Mouse (Mus musculus) heart, embryonic 16.5 days (tissue): ENCODE data around the gene Rtbdn. TPM values are rescaled to one million over a fixed set of nuclear protein-coding genes. Genes with fewer than 3 reads are reported as not detected.

ENCODE experiments used
- ATAC-seq: fragments of 200-750 bp; cut with Nextera tagmentation; replicated peaks from 2 replicates; pipeline ENCODE4 v1.8.0; 2017; ENCODE audit warnings: moderate number of reproducible peaks; ENCODE audit not compliant: insufficient read depth, low FRiP score; ENCODE audit errors: extremely low read depth
- H3K27ac ChIP-seq: fragments of 300-500 bp; sonication (generic); 2 replicates; pipeline ENCODE4 v1.5.1; 2014; ENCODE audit warnings: mild to moderate bottlenecking, low read length, control low read depth, moderate library complexity
- H3K27me3 ChIP-seq: fragments of 300-500 bp; sonication (generic); 2 replicates; pipeline ENCODE4 v1.6.1; 2014; ENCODE audit warnings: low read length, mixed read lengths; ENCODE audit not compliant: control insufficient read depth, insufficient read depth
- H3K36me3 ChIP-seq: fragments of 300-500 bp; sonication (generic); 2 replicates; pipeline ENCODE4 v1.6.1; 2014; ENCODE audit not compliant: control insufficient read depth, insufficient read depth
- H3K4me1 ChIP-seq: fragments of 300-500 bp; sonication (generic); 2 replicates; pipeline ENCODE4 v1.6.1; 2014; ENCODE audit warnings: low read length, mixed read lengths; ENCODE audit not compliant: control insufficient read depth, insufficient read depth
- H3K4me2 ChIP-seq: fragments of 300-500 bp; sonication (generic); 2 replicates; pipeline ENCODE4 v1.6.1; 2014; ENCODE audit warnings: low read depth, mild to moderate bottlenecking, control low read depth, low read length
- H3K4me3 ChIP-seq: fragments of 300-500 bp; sonication (generic); 2 replicates; pipeline ENCODE4 v1.5.1; 2014; ENCODE audit warnings: mild to moderate bottlenecking, control low read depth, low read length
- H3K9ac ChIP-seq: fragments of 300-500 bp; sonication (generic); 2 replicates; pipeline ENCODE4 v1.6.1; 2014; ENCODE audit warnings: low read length, control low read depth
- H3K9me3 ChIP-seq: fragments of 300-500 bp; sonication (generic); replicated peaks from 2 replicates; pipeline ENCODE4 v1.6.1; 2016; ENCODE audit warnings: low read length; ENCODE audit not compliant: control insufficient read depth
- WGBS: fragments of 180-500 bp; shearing (Covaris S2); extraction: QIAGEN DNeasy Blood & Tissue Kit; methylation state at CpG from one replicate; pipeline ENCODE4 v1.1.7; 2014; 5-methylcytosine and 5-hydroxymethylcytosine counted together
- polyA plus RNA-seq: library from polyadenylated mRNA; unstranded; fragments of >200 nt; fragmentation: Nextera tagmentation; extraction: Ambion mirVana; gene quantifications from 2 replicates; pipeline ENCODE4 v1.2.1, GENCODE M21; 2015

Rtbdn gene
- polyA plus RNA-seq, 1 experiment from 2014 or later, result 0.38 TPM

- 3% methylated on average over 42 of the region's 42 CpGs for WGBS
- Histone ChIP-seq H3K9ac (peak overlapping the region; percentile 73), H3K27ac (peak overlapping the region; percentile 94), H3K4me2 (peak overlapping the region; percentile 97), H3K4me3 (peak overlapping the region; percentile 73), H3K4me1 (peaks cover 54% of the 10 kb centered on the region), H3K36me3 (no peaks in the 10 kb centered on the region), H3K9me3 (no peaks in the 10 kb centered on the region), H3K27me3 (no peaks in the 10 kb centered on the region)
- peak; percentile 18 for ATAC-seq
Observed at GRCm38 (mm10) chr8:84979599-84980421, 33.0 kb downstream of the Rtbdn start.

DNA sequence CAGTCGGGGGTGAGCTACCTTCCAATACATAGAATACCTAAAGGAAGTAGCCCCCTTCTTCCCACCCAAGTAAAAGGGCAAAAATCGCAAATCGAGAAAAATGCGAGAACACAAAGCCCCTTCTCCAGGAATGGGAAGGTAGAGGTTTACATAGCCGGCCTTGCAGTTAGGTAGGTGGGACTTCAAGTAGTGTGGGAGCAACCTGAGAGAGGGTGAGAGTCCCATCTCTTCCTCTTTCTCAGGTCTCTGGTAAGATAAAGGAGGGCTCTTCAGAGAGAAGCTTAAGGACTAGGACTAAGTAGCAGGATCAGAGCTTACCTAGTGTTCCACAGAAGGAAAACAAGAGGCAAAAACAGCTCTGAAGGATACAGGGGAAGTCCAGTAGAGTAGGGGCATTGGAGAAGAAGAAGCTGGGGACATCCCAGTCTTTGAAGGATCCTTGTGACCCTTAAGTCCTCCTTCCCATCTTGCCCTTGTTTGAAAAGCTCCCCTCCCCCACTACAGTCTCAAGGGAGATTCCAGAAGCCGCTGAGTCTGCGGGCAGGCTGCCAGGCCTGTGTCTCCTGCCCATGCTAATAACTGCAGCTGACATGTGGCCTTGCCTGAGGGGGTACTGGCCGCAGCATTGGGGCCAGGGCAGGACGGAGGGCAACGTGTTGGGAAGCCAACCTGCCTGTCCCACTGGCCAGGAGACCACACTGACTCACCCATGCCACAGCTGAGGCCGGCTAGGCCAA lies 34.0 kb downstream of the Rtbdn start:
- Histone ChIP-seq H3K9ac (peak overlapping the region; percentile 73), H3K36me3 (no peaks in the 10 kb centered on the region), H3K27me3 (no peaks in the 10 kb centered on the region), H3K27ac (peak overlapping the region; percentile 80), H3K4me1 (peaks cover 60% of the 10 kb centered on the region), H3K4me2 (peak overlapping the region; percentile 97), H3K9me3 (no peaks in the 10 kb centered on the region), H3K4me3 (peak overlapping the region; percentile 73; the same call in 1 of the 2 replicates)
- whole genome bisulfite sequencing, result 26% methylated on average over 11 of the region's 11 CpGs
- no peak for ATAC-seq

DNA sequence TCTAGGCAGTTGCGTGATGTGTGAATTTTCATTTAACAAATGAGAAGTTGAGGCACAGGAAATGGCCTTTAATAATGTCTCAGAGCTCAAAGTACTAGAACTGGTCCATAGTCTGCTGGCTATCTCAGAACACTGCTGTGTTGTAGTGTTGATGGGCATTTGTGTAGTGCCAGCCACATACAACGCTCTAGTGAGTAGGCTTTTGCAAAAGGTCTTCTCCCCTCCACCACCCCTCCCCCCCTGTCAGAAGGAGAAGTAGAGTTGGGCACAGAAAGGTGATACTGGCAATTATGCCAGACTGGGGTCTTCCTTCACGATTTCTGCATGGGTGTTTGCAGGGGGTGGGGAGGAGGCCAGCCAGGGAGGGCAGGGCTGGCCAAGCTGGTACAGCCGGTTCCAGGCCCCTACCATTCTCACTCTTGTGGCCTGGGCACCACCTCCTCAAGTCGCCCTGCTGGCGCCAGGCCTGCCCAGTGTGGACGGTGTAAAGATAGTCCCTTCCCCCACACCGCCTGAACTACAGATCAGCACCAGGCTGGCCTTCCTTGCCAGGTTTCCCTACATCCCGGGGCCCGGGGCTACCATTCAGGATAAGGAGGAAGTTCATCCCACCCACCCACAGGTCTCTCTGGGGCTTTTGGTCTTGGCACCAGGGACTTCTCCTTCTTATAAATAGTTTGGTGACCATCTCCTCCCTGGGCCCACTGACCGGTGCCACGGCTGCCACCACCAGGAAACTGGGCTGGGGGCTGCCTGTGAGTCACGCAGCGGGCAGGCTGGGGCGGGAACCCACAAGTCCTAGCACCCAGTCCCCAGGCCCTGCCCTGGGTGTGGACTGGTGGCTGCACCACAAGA lies 35.1 kb downstream of the Rtbdn start:
- H3K9me3 ChIP-seq, result no peaks in the 10 kb centered on the region
- peak overlapping the region; percentile 80; the same call in 1 of the 2 replicates for H3K27ac ChIP-seq
- H3K9ac ChIP-seq, result no peak overlapping the region
- H3K36me3 ChIP-seq, result no peaks in the 10 kb centered on the region
- no peak for ATAC-seq
- 71% methylated on average over 15 of the region's 15 CpGs for WGBS
- H3K27me3 ChIP-seq, result no peaks in the 10 kb centered on the region
- H3K4me1 ChIP-seq, result peaks cover 59% of the 10 kb centered on the region
- no peak overlapping the region for H3K4me2 ChIP-seq
- H3K4me3 ChIP-seq, result no peak overlapping the region

DNA sequence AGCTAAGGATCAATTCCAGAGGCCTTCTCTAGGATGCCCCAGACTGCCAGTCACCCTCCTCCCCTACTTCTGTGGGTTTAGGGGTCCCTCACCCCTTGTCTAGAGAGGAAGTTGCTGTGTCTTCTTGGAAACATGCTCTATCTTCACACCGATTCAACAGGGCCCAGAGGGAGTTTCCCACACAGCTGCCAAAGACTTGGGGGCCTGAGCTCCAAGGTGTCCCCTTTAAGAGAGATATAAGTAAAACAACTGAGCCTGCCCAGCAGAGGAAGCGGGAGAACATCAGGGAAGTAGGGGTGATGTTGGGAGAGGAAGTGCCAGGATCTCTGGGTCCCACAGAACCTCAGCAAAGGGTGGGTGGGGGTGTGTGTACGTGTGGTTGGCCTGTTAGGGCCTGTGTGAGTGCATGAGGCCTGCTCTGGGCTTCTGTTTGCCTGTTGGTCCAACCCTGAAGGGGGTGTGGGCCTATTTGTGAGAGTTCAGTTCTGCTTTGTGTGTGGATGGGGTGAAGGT lies 35.8 kb downstream of the Rtbdn start:
- Histone ChIP-seq H3K9ac (no peak overlapping the region), H3K4me2 (no peak overlapping the region), H3K27ac (0 out of 2 replicates have a peak overlapping the region, but pooled peaks have one; percentile 11), H3K27me3 (no peaks in the 10 kb centered on the region), H3K36me3 (no peaks in the 10 kb centered on the region), H3K9me3 (no peaks in the 10 kb centered on the region), H3K4me3 (no peak overlapping the region), H3K4me1 (peaks cover 56% of the 10 kb centered on the region)
- 64% methylated on average over 3 of the region's 3 CpGs for WGBS
- no peak for ATAC-seq

DNA sequence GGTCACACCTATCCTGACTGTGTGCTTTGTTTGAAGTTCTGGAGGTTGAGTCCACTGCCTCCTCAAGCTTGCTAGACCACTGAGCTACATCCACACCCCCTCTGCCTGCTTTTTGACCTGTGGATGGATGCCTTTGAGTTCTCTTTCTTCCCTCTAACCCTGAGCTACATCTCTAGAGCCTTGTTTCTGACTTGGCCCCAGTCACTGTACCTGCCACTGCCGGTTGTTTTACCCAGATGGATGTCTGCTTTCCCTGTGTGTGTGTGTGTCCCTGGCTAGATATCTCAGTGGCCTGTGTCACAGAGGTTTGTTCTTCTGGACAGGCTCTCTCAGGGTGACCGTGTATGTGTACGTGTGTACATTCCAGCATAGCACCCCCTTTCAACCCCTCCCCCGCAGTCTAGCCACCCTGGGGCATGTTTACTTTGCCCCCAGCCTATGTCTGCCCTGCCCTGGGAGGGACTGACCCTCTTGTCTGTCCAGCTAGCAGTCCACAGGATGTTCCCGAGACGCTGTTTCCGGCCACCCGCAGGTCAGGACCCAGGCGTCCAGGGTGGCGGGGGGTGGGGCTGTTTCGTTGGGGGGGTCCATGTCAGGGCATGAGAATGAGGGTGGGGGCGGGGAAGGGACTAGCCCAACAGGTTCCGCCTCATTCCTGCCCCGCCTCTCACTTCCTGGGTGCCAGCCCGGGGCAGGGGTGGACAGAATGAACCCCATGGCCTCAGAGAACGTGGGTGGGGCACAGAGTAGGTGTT lies 37.7 kb downstream of the Rtbdn start:
- no peak for ATAC-seq
- Histone ChIP-seq H3K4me1 (peaks cover 46% of the 10 kb centered on the region), H3K4me2 (peak overlapping the region; percentile 97), H3K9me3 (no peaks in the 10 kb centered on the region), H3K27ac (peak overlapping the region; percentile 72), H3K9ac (peak overlapping the region; percentile 5; the same call in 1 of the 2 replicates), H3K36me3 (no peaks in the 10 kb centered on the region), H3K27me3 (no peaks in the 10 kb centered on the region), H3K4me3 (no peak overlapping the region)
- 12% methylated on average over 16 of the region's 16 CpGs for WGBS

- H3K27ac ChIP-seq, result peak overlapping the region; percentile 72
- 3% methylated on average over 23 of the region's 23 CpGs for WGBS
- peaks cover 40% of the 10 kb centered on the region for H3K4me1 ChIP-seq
- peak overlapping the region; percentile 76 for H3K9ac ChIP-seq
- peak overlapping the region; percentile 97 for H3K4me2 ChIP-seq
- no peaks in the 10 kb centered on the region for H3K36me3 ChIP-seq
- H3K4me3 ChIP-seq, result peak overlapping the region; percentile 66
- no peaks in the 10 kb centered on the region for H3K9me3 ChIP-seq
- H3K27me3 ChIP-seq, result no peaks in the 10 kb centered on the region
- no peak for ATAC-seq
Observed at GRCm38 (mm10) chr8:84985049-84985683, 38.4 kb downstream of the Rtbdn start.

DNA sequence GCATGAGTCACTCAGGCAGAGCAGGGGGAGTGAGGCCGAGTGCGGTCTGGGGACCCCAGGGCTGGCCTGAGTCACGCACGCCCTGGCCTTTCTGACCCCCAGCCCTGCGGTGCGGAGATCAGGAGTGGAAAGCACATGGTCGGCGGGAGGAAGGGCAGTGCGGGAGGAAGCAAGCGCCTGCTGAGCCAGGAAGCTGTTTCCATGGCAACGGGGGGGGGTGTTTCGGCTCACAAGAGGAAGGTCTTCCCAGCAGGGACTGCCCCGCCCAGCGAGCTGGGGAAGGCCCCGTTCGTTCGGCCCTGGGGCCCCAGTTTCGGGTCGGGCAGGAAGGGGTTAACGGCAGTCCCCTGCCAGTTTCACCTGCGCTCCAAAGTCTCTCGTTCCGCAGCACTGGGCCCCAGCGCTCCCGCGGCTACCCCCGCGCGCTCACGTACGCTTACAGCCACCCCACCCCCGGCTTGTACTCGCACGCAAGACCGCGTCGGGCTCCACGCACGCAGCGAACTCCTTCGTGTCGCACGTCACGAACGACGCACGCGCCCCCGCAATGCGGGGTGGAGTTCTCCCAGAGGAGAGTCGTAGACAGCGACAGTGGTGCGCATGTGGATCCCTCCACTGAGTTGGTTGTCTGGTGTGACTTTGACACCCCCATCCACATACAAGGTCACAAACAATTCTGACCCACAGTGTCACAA lies 39.0 kb downstream of the Rtbdn start:
- Histone ChIP-seq H3K4me1 (peaks cover 36% of the 10 kb centered on the region), H3K4me3 (peak overlapping the region; percentile 66), H3K36me3 (no peaks in the 10 kb centered on the region), H3K9ac (peak overlapping the region; percentile 76), H3K9me3 (no peaks in the 10 kb centered on the region), H3K27ac (peak overlapping the region; percentile 72), H3K27me3 (no peaks in the 10 kb centered on the region), H3K4me2 (peak overlapping the region; percentile 97)
- peak; percentile 26; the same call in 1 of the 2 replicates for ATAC-seq
- WGBS, result under 1% methylated on average over 53 of the region's 53 CpGs
